In genomic region chr5:88721003-88721475, GRCm38 (mm10) we compare ENCODE assay signal across 8 mouse cellular contexts. TPM values are rescaled to one million over a fixed set of nuclear protein-coding genes. Genes with fewer than 3 reads are reported as not detected.
DNase-seq lines count a peak whose midpoint lies in the region; ATAC-seq and TF ChIP-seq lines count a peak whose summit lies in the region.

No protein-coding gene starts in this region.

- H3K4me1 ChIP-seq in kidney, adult 2 months (ENCODE audit: control insufficient read depth, insufficient read depth, low read length) = peaks cover 13% of the 10 kb centered on the region; the same call in 1 of the 2 replicates
- H3K4me1 ChIP-seq in hindbrain, embryonic 10.5 days (replicated peaks) = peaks cover 23% of the 10 kb centered on the region
- H3K4me1 ChIP-seq in midbrain, embryonic 11.5 days (ENCODE audit: control insufficient read depth, insufficient read depth, low read length) = peaks cover 12% of the 10 kb centered on the region

- TF ChIP-seq CTCF in kidney, adult 2 months (conservative IDR thresholded peaks at IDR 0.05; ENCODE audit: insufficient read depth, insufficient read length, low read depth, low read length) = no peak

- TF ChIP-seq POLR2A in kidney, adult 2 months (IDR thresholded peaks at IDR 0.05; ENCODE audit: low read depth, low read length) = no peak

- H3K9me3 ChIP-seq in hindbrain, embryonic 10.5 days = no peaks in the 10 kb centered on the region
- H3K9me3 ChIP-seq in midbrain, embryonic 11.5 days (ENCODE audit: control insufficient read depth, low read length) = no peaks in the 10 kb centered on the region

- no peaks in the 10 kb centered on the region for H3K27me3 ChIP-seq in kidney, adult 2 months (replicated peaks; ENCODE audit: control insufficient read depth, insufficient read depth, low read length)
- no peaks in the 10 kb centered on the region for H3K27me3 ChIP-seq in hindbrain, embryonic 10.5 days (ENCODE audit: insufficient read depth, poor library complexity, severe bottlenecking)
- H3K27me3 ChIP-seq in midbrain, embryonic 11.5 days (ENCODE audit: control insufficient read depth, insufficient read depth, low read length) = no peaks in the 10 kb centered on the region

- H3K4me2 ChIP-seq in midbrain, embryonic 11.5 days = peak overlapping the region; percentile 94

- no peaks in the 10 kb centered on the region for H3K36me3 ChIP-seq in kidney, adult 2 months (ENCODE audit: control insufficient read depth, insufficient read depth, low read length)
- H3K36me3 ChIP-seq in hindbrain, embryonic 10.5 days = peaks cover 7% of the 10 kb centered on the region; the same call in 1 of the 2 replicates
- no peaks in the 10 kb centered on the region for H3K36me3 ChIP-seq in midbrain, embryonic 11.5 days (ENCODE audit: control insufficient read depth, insufficient read depth, low read length)

- peak overlapping the region; percentile 89 for H3K9ac ChIP-seq in midbrain, embryonic 11.5 days (ENCODE audit: low read length)

- peak overlapping the region; percentile 73 for H3K27ac ChIP-seq in kidney, adult 2 months (ENCODE audit: insufficient read depth, low read depth, low read length)
- H3K27ac ChIP-seq in hindbrain, embryonic 10.5 days = peak overlapping the region; percentile 96
- peak overlapping the region; percentile 80 for H3K27ac ChIP-seq in midbrain, embryonic 11.5 days (ENCODE audit: low read depth, low read length)

- 1% methylated on average over 38 of the region's 38 CpGs for WGBS in kidney, adult 2 months
- under 1% methylated on average over 38 of the region's 38 CpGs for WGBS in hindbrain, embryonic 10.5 days
- WGBS in midbrain, embryonic 11.5 days = under 1% methylated on average over 30 of the region's 38 CpGs

- no peak for DNase-seq in kidney, adult 2 months
- no peak for DNase-seq in kidney, postnatal 25 days
- no peak for DNase-seq in hindbrain, embryonic 10.5 days (ENCODE audit: low spot score)
- DNase-seq in midbrain, embryonic 11.5 days (ENCODE audit: low spot score, missing footprints) = no peak
- DNase-seq in right cerebral cortex, adult 2 months (ENCODE audit: low spot score in 2 of 2) = no peak
- DNase-seq in cerebellum, adult 11-12 months = no peak
- no peak for DNase-seq in kidney, postnatal 14 days

- peak; percentile 6 for ATAC-seq in activated CD4-positive, CD25-positive, alpha-beta regulatory T cell, adult 4 months
- peak; percentile 79 for ATAC-seq in midbrain, embryonic 11.5 days (ENCODE audit: low FRiP score)

- peak overlapping the region; percentile 92 for H3K4me3 ChIP-seq in kidney, adult 2 months (ENCODE audit: insufficient read depth, low read depth, low read length)
- peak overlapping the region; percentile 77 for H3K4me3 ChIP-seq in hindbrain, embryonic 10.5 days
- peak overlapping the region; percentile 75 for H3K4me3 ChIP-seq in midbrain, embryonic 11.5 days (ENCODE audit: low read depth, low read length)

RNA-seq across cellular contexts. Expression of gene Mob1b, which starts 0.4 kb away (rescaled TPM):
- 5.3 and 6.7 TPM in 2 replicates for polyA plus RNA-seq in kidney, adult 2 months (2012; rRNA removed)
- 10 to 100 TPM; 10.2 to 10.5 TPM for polyA plus RNA-seq in activated CD4-positive, CD25-positive, alpha-beta regulatory T cell, adult 4 months (2017; shearing (Covaris generic))
- 10.8 TPM in 2 replicates for polyA plus RNA-seq in hindbrain, embryonic 10.5 days (2016; fragmentation: Nextera tagmentation; extraction: Ambion mirVana)
- 16.7 and 18.3 TPM in 2 replicates for polyA plus RNA-seq in midbrain, embryonic 11.5 days (2014; fragmentation: Nextera tagmentation; extraction: Ambion mirVana)

RNA-seq across cellular contexts. Expression of gene Dck, which starts 43.8 kb away (rescaled TPM):
- polyA plus RNA-seq in kidney, adult 2 months (2012; rRNA removed) = 1.4 and 2.0 TPM in 2 replicates
- polyA plus RNA-seq in activated CD4-positive, CD25-positive, alpha-beta regulatory T cell, adult 4 months (2017; shearing (Covaris generic)) = 10 to 100 TPM; 57.9 to 66.8 TPM
- 93.0 and 103 TPM in 2 replicates for polyA plus RNA-seq in hindbrain, embryonic 10.5 days (2016; fragmentation: Nextera tagmentation; extraction: Ambion mirVana)
- polyA plus RNA-seq in midbrain, embryonic 11.5 days (2014; fragmentation: Nextera tagmentation; extraction: Ambion mirVana) = 143 and 150 TPM in 2 replicates

RNA-seq across cellular contexts. Expression of gene Grsf1, which starts 45.1 kb away (rescaled TPM):
- polyA plus RNA-seq in kidney, adult 2 months (2012; rRNA removed) = 58.4 and 60.7 TPM in 2 replicates
- 1 to 10 TPM; 7.7 to 9.0 TPM for polyA plus RNA-seq in activated CD4-positive, CD25-positive, alpha-beta regulatory T cell, adult 4 months (2017; shearing (Covaris generic))
- polyA plus RNA-seq in hindbrain, embryonic 10.5 days (2016; fragmentation: Nextera tagmentation; extraction: Ambion mirVana) = 76.0 and 81.2 TPM in 2 replicates
- 102 and 109 TPM in 2 replicates for polyA plus RNA-seq in midbrain, embryonic 11.5 days (2014; fragmentation: Nextera tagmentation; extraction: Ambion mirVana)

Comparison
In these comparisons a context has a peak if more than half of its experiments do, and no peak if none do; other contexts are left out.
1. RNA of gene Dck, which starts 43.8 kb away (polyA plus RNA-seq): 143 to 150 TPM in midbrain, embryonic 11.5 days, 93.0 to 103 TPM in hindbrain, embryonic 10.5 days and 57.9 to 66.8 TPM in activated CD4-positive, CD25-positive, alpha-beta regulatory T cell, adult 4 months; 1.4 to 2.0 TPM in kidney, adult 2 months; every median in the first group is over 10 times any median in the second.
2. Peak in every context shown above with its lines, with median percentiles within 50 percentile points of each other: H3K27ac ChIP-seq and H3K4me3 ChIP-seq.